ENCODE assay signal across 11 mouse cellular contexts in genomic region chr5:106276186-106276585, GRCm38 (mm10).
A peak's percentile ranks its signal among the peaks of the same experiment; 100 is the strongest.
DNase-seq lines count a peak whose midpoint lies in the region; ATAC-seq and TF ChIP-seq lines count a peak whose summit lies in the region.
"Had no signal": no experiment of that assay in that cellular context is flagged by ENCODE, and none has a peak within 500 bp of the region (broad histone marks: within the 10 kb centered on the region; RNA-seq: fewer than 3 reads in every experiment).

No protein-coding gene starts in this region.

- intact Hi-C loops in left cerebral cortex, postnatal 25 days (cut with DNase I): no loop called here
- intact Hi-C loops in gastrocnemius, postnatal 14 days (cut with DNase I; ENCODE audit: low total_unique reads): no loop called here
- intact Hi-C loops in heart, adult 2 months (cut with DNase I): no loop called here

- no peaks in the 10 kb centered on the region for H3K36me3 ChIP-seq in kidney, postnatal 0 days (ENCODE audit: insufficient read depth, low read length)
- no peaks in the 10 kb centered on the region for H3K36me3 ChIP-seq in kidney, embryonic 14.5 days (ENCODE audit: control insufficient read depth, insufficient read depth, low read length)
- no peaks in the 10 kb centered on the region for H3K36me3 ChIP-seq in heart, adult 2 months (ENCODE audit: control insufficient read depth, insufficient read depth, low read length)
- H3K36me3 ChIP-seq: embryonic facial prominence, embryonic 15.5 days; heart, embryonic 15.5 days; limb, embryonic 13.5 days had no signal

- WGBS in kidney, postnatal 0 days: 15% methylated on average over 2 of the region's 2 CpGs
- 20% methylated on average over 2 of the region's 2 CpGs for WGBS in kidney, embryonic 14.5 days
- WGBS in heart, adult 2 months: 5% methylated on average over 2 of the region's 2 CpGs

- H3K27me3 ChIP-seq in kidney, postnatal 0 days (ENCODE audit: insufficient read depth, low read length): no peaks in the 10 kb centered on the region
- no peaks in the 10 kb centered on the region for H3K27me3 ChIP-seq in kidney, embryonic 14.5 days (ENCODE audit: control insufficient read depth, insufficient read depth, low read length)
- no peaks in the 10 kb centered on the region for H3K27me3 ChIP-seq in heart, adult 2 months (ENCODE audit: control insufficient read depth, insufficient read depth, low read length)
- H3K27me3 ChIP-seq: heart, embryonic 15.5 days; limb, embryonic 13.5 days had no signal

- H3K9me3 ChIP-seq in kidney, postnatal 0 days (replicated peaks; ENCODE audit: low read length): no peaks in the 10 kb centered on the region
- H3K9me3 ChIP-seq in kidney, embryonic 14.5 days (ENCODE audit: control insufficient read depth, low read length): 0 out of 2 replicates have a peak, but pooled peaks cover 3% of the 10 kb centered on the region
- H3K9me3 ChIP-seq: embryonic facial prominence, embryonic 15.5 days; heart, embryonic 15.5 days had no signal

- H3K79me2 ChIP-seq in heart, adult 2 months (replicated peaks; ENCODE audit: control insufficient read depth, insufficient read depth, low read length): no peaks in the 10 kb centered on the region

- no peak overlapping the region for H3K27ac ChIP-seq in kidney, postnatal 0 days
- no peak overlapping the region for H3K27ac ChIP-seq in kidney, embryonic 14.5 days (ENCODE audit: low read depth, low read length)
- no peak overlapping the region for H3K27ac ChIP-seq in heart, adult 2 months
- H3K27ac ChIP-seq: embryonic facial prominence, embryonic 15.5 days; heart, embryonic 15.5 days; limb, embryonic 13.5 days had no signal

- peak; percentile 48 for TF ChIP-seq CTCF in kidney, postnatal 0 days (IDR thresholded peaks at IDR 0.05; ENCODE audit: low read depth)
- no peak for TF ChIP-seq CTCF in heart, adult 2 months (IDR thresholded peaks at IDR 0.05)

- no peaks in the 10 kb centered on the region for H3K4me1 ChIP-seq in kidney, postnatal 0 days (replicated peaks; ENCODE audit: insufficient read depth, low read length)
- no peaks in the 10 kb centered on the region for H3K4me1 ChIP-seq in kidney, embryonic 14.5 days (ENCODE audit: control insufficient read depth, insufficient read depth, low read length)
- no peaks in the 10 kb centered on the region for H3K4me1 ChIP-seq in heart, adult 2 months (ENCODE audit: control insufficient read depth, insufficient read depth, low read length)
- H3K4me1 ChIP-seq: embryonic facial prominence, embryonic 15.5 days; heart, embryonic 15.5 days; limb, embryonic 13.5 days had no signal

- ATAC-seq in kidney, postnatal 0 days (replicated peaks; ENCODE audit: low FRiP score, low read depth): no peak
- ATAC-seq in kidney, embryonic 14.5 days (ENCODE audit: low FRiP score, low TSS enrichment): no peak

- H3K4me2 ChIP-seq in kidney, postnatal 0 days (ENCODE audit: low read length): no peak overlapping the region
- no peak overlapping the region for H3K4me2 ChIP-seq in kidney, embryonic 14.5 days (replicated peaks; ENCODE audit: low read depth, low read length)
- H3K4me2 ChIP-seq: embryonic facial prominence, embryonic 15.5 days; heart, embryonic 15.5 days; limb, embryonic 13.5 days had no signal

- TF ChIP-seq EP300 in heart, adult 2 months (IDR thresholded peaks at IDR 0.05; ENCODE audit: insufficient read depth, low read depth, low read length): no peak

- DNase-seq in kidney, postnatal 0 days (ENCODE audit: low spot score): peak; percentile 45
- peak; percentile 7 for DNase-seq in adipocyte (ENCODE audit: low spot score)
- DNase-seq in cerebellum, postnatal 36 days: peak; percentile 79 to 85
- peak; percentile 44 to 61 for DNase-seq in left cerebral cortex, postnatal 25 days (ENCODE audit: low spot score in 2 of 2)
- DNase-seq in gastrocnemius, postnatal 14 days: no peak
- no peak for DNase-seq in heart, adult 2 months
- no peak for DNase-seq in adrenal gland, adult 2 months

- H3K4me3 ChIP-seq in kidney, postnatal 0 days (replicated peaks; ENCODE audit: low read depth, low read length): no peak overlapping the region
- no peak overlapping the region for H3K4me3 ChIP-seq in kidney, embryonic 14.5 days (ENCODE audit: low read length)
- no peak overlapping the region for H3K4me3 ChIP-seq in heart, adult 2 months
- H3K4me3 ChIP-seq: embryonic facial prominence, embryonic 15.5 days; heart, embryonic 15.5 days; limb, embryonic 13.5 days had no signal

- no peak overlapping the region for H3K9ac ChIP-seq in kidney, postnatal 0 days (ENCODE audit: low read depth, low read length)
- H3K9ac ChIP-seq in kidney, embryonic 14.5 days (ENCODE audit: low read depth, low read length): no peak overlapping the region
- no peak overlapping the region for H3K9ac ChIP-seq in heart, adult 2 months (ENCODE audit: low read depth, low read length)
- H3K9ac ChIP-seq: embryonic facial prominence, embryonic 15.5 days; heart, embryonic 15.5 days; limb, embryonic 13.5 days had no signal

- no peak for TF ChIP-seq POLR2A in heart, adult 2 months (IDR thresholded peaks at IDR 0.05; ENCODE audit: insufficient read depth, low read depth, low read length)

Comparison
In these comparisons a context has a peak if more than half of its experiments do, and no peak if none do; other contexts are left out.
1. DNase-seq: peak in kidney, postnatal 0 days (single experiment), adipocyte (single experiment), cerebellum, postnatal 36 days (2 of 2) and left cerebral cortex, postnatal 25 days (2 of 2); none in gastrocnemius, postnatal 14 days (single experiment), heart, adult 2 months (0 of 2) and adrenal gland, adult 2 months (single experiment).